Mouse (Mus musculus) heart, adult 11 months (tissue): ENCODE results near the gene Cebpb.

ENCODE experiments used
- DNase-seq: peaks from one replicate; pipeline ENCODE4 v3.0.0; 2022

The Cebpb gene

GRCm38 (mm10) chr2:167727161-167727560, 38.4 kb downstream of the Cebpb start:
- no peak for DNase-seq

DNA sequence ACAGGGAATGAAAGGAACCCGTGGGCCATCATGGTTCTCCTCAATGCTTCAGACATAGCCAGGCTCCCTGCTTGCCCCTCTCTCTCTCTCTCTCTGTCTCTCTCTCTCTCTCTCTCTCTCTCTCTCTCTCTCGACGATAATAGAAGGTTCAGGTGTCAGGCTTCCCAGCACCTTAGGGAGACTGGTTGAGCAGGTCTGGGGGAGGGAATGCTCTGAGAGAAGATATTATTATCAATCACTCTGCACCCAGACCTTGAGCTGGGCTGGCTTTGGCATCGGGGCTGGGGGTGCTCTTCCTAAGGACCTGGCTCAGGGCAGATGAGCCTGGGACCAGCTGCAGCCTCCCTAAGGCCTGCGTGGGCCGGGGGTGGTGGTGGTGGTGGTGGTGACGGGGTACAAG, 41.3 kb downstream of the Cebpb start:
- no peak for DNase-seq

- no peak for DNase-seq
Observed at GRCm38 (mm10) chr2:167731149-167731548, 42.4 kb downstream of the Cebpb start.

- no peak for DNase-seq
Observed at GRCm38 (mm10) chr2:167734861-167735260, 46.1 kb downstream of the Cebpb start.

- DNase-seq = no peak
Observed at GRCm38 (mm10) chr2:167739030-167739429, 50.3 kb downstream of the Cebpb start.
